Mouse (Mus musculus) thymus, adult 2 months (tissue): ENCODE results near the gene Car8.

Experiments used
- CTCF ChIP-seq: fragments of 200-500 bp; IDR thresholded peaks from 2 replicates; pipeline ENCODE4 v1.5.1; 2012; ENCODE audit warnings: mild to moderate bottlenecking, control low read depth, low read length, moderate library complexity, borderline replicate concordance; ENCODE audit not compliant: control insufficient read depth, poor library complexity, insufficient read depth; ENCODE audit errors: extremely low read depth
- POLR2A ChIP-seq: fragments of 200-500 bp; IDR thresholded peaks from 2 replicates; pipeline ENCODE4 v1.6.1; 2012; ENCODE audit warnings: mild to moderate bottlenecking, low read length, control low read depth, moderate library complexity; ENCODE audit not compliant: control insufficient read depth, poor library complexity, insufficient read depth; ENCODE audit errors: extremely low read depth

DNA sequence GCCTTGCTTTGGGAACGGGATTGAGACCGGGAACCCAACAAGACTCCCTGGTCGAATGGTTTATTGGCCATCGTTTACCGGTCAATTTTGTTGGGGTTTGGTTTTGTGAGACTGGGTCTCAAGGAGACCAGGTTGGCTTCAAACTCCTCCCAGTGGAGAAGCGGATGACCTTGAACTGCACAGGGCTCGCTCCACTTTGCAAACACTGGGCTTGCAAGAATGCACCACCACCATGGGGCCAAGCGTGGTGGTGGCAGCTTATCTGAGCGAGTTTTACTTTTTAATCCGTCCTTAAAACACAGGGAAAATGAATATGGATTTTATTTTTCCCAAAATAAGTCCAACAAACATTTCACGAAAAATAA lies 447 bp upstream of the Car8 start:
- TF ChIP-seq CTCF (no peak), POLR2A (no peak)
